Mouse (Mus musculus) neural tube, embryonic 14.5 days (tissue): ENCODE results near the gene Dlst. TPM values are rescaled to one million over a fixed set of nuclear protein-coding genes. Genes with fewer than 3 reads are reported as not detected.

ENCODE experiments used
- ATAC-seq: fragments of 200-750 bp; cut with Nextera tagmentation; 2 replicates; pipeline ENCODE4 v1.8.0; 2017; ENCODE audit warnings: low read depth, mild to moderate bottlenecking, moderate TSS enrichment, moderate library complexity
- H3K27ac ChIP-seq: fragments of 300-500 bp; sonication (generic); 2 replicates; pipeline ENCODE4 v1.5.1; 2014; ENCODE audit warnings: low read depth, mild to moderate bottlenecking, control low read depth, low read length, moderate library complexity, mixed read lengths
- H3K27me3 ChIP-seq: fragments of 300-500 bp; sonication (generic); 2 replicates; pipeline ENCODE4 v1.6.1; 2014; ENCODE audit warnings: low read length; ENCODE audit not compliant: control insufficient read depth, insufficient read depth
- H3K36me3 ChIP-seq: fragments of 300-500 bp; sonication (generic); 2 replicates; pipeline ENCODE4 v1.6.1; 2014; ENCODE audit warnings: low read length, mixed read lengths; ENCODE audit not compliant: control insufficient read depth, insufficient read depth
- H3K4me1 ChIP-seq: fragments of 300-500 bp; sonication (generic); 2 replicates; pipeline ENCODE4 v1.6.1; 2014; ENCODE audit warnings: low read length; ENCODE audit not compliant: control insufficient read depth, insufficient read depth
- H3K4me2 ChIP-seq: fragments of 300-500 bp; sonication (generic); 2 replicates; pipeline ENCODE4 v1.6.1; 2014; ENCODE audit warnings: mild to moderate bottlenecking, low read depth, low read length, control low read depth
- H3K4me3 ChIP-seq: fragments of 300-500 bp; sonication (generic); 2 replicates; pipeline ENCODE4 v1.5.1; 2014; ENCODE audit warnings: low read depth, low read length, control low read depth, mixed read lengths
- H3K9ac ChIP-seq: fragments of 300-500 bp; sonication (generic); replicated peaks from 2 replicates; pipeline ENCODE4 v1.6.1; 2014; ENCODE audit warnings: low read depth, mild to moderate bottlenecking, control low read depth, low read length, mixed read lengths
- H3K9me3 ChIP-seq: fragments of 300-500 bp; sonication (generic); 2 replicates; pipeline ENCODE4 v1.6.1; 2016; ENCODE audit warnings: low read length; ENCODE audit not compliant: control insufficient read depth
- WGBS: fragments of 180-500 bp; shearing (Covaris S2); extraction: QIAGEN DNeasy Blood & Tissue Kit; methylation state at CpG from one replicate; pipeline ENCODE4 v1.1.7; 2014; 5-methylcytosine and 5-hydroxymethylcytosine counted together
- polyA plus RNA-seq: library from polyadenylated mRNA; unstranded; fragments of >200 nt; fragmentation: Nextera tagmentation; extraction: Ambion mirVana; gene quantifications from 2 replicates; pipeline ENCODE4 v1.2.1, GENCODE M21; 2014

Dlst gene
- 103 and 121 TPM in 2 replicates for polyA plus RNA-seq

DNA sequence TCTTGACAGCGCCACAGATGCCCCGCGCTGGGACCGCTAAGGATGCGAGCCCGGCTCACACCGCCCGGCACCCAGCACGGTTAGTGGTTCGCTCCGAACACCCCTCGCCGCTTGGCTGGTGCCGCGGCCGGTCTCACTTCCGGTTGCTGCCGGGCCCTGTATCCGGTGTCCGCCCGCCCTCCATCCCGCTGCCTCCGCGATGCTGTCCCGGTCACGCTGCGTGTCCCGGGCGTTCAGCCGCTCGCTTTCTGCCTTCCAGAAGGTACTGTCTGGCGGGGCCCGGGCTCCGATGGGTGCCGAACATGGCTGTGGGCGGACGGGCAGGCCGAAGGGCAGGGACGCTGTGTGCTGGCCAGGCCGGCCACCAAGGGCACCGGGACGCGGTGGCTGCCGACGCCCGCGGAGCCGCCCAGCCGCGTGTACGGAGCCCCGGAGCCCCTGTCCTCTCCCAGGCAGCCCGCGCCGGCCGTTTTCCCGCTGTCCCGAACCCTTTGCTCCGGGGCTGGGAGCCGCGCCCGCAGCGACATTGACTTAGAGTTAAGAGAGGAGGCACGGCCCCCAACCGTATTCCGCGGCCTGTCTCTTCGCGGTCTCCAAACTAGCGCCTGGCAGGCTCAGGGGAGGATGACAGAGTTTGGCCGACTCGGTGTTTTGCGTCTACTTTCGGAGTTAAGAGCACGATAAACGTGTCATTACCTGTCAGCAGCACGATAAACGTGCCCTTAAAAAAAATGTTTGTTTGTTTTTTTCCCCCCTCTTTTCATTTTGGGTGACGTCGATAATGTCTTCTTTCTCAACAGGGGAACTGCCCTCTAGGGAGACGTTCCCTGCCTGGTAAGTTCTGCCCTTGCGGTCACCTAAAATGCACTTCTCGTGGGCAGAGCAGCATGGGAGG, at the start of gene Dlst, which contains the start of gene Prox2:
Gene Dlst, plus strand, starts transcription at position 136 of the 895 bp plus-strand sequence.
Gene Prox2, minus strand, starts transcription at position 62 of the 895 bp plus-strand sequence.
- Histone ChIP-seq H3K9ac (peak within 1 kb of the TSS; percentile 94), H3K27ac (peak within 1 kb of the TSS; percentile 82), H3K9me3 (no peaks in the 10 kb centered on the region), H3K4me1 (peaks cover 20% of the 10 kb centered on the region), H3K36me3 (0 out of 2 replicates have a peak, but pooled peaks cover 6% of the 10 kb centered on the region), H3K27me3 (no peaks in the 10 kb centered on the region), H3K4me2 (peak within 1 kb of the TSS; percentile 88), H3K4me3 (peak within 1 kb of the TSS; percentile 99)
- ATAC-seq: peak; percentile 98
- under 1% methylated on average over 80 of the region's 83 CpGs for WGBS

DNA sequence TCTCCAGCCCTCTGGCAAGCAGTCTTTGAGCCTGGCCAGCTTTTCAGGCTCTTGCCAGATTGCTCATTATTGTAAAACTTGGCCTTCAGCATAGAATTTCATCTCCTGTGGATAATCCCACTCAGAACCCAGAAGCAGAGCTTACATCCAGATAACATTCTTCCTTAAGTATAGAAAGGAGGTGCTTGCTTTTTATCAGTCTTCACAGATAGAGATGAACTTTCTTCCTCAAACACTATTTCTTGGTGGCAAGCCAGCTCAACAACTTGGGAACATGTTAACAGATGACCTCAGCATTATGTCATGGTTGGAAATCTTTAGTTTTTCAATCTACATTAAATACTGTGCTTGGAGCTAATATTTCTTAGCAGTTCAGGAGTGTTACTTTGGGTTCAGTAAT, 39.6 kb upstream of the Dlst start:
- no peaks in the 10 kb centered on the region for H3K4me1 ChIP-seq
- H3K9ac ChIP-seq: no peak overlapping the region
- no peak for ATAC-seq
- H3K4me3 ChIP-seq: no peak overlapping the region
- no peaks in the 10 kb centered on the region for H3K9me3 ChIP-seq
- no peak overlapping the region for H3K27ac ChIP-seq
- no peaks in the 10 kb centered on the region for H3K27me3 ChIP-seq
- H3K4me2 ChIP-seq: no peak overlapping the region
- H3K36me3 ChIP-seq: peaks cover 41% of the 10 kb centered on the region

DNA sequence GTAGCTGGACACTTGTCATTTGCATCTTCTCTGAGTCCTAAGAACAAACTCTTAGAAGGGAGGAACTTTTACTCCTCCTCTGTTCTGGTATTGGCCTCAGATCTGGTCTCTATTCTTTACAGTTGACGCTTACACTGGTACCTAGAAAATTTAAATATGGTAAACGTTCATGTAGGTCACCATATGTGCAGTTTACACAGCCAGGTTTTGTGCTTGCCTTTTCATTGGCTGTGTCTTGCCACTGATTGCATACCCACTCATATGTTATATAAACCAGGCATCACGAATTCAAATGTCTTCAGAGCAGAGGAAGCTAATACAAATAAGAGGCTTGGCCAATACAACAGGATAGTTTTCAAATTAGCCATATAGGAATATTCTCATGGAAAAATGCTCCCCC, 33.5 kb upstream of the Dlst start:
- Histone ChIP-seq H3K4me1 (no peaks in the 10 kb centered on the region), H3K27me3 (no peaks in the 10 kb centered on the region), H3K27ac (no peak overlapping the region), H3K9ac (no peak overlapping the region), H3K9me3 (no peaks in the 10 kb centered on the region), H3K36me3 (peaks cover 16% of the 10 kb centered on the region), H3K4me2 (no peak overlapping the region), H3K4me3 (no peak overlapping the region)
- ATAC-seq: no peak
- whole genome bisulfite sequencing: 90% methylated on average over 3 of the region's 3 CpGs

- 96% methylated on average over 2 of the region's 2 CpGs for WGBS
- no peak overlapping the region for H3K4me3 ChIP-seq
- H3K9ac ChIP-seq: no peak overlapping the region
These were observed 26.4 kb upstream of the Dlst start for GRCm38 (mm10) chr12:85084257-85084656.

GRCm38 (mm10) chr12:85084941-85085340, 25.7 kb upstream of the Dlst start:
- Histone ChIP-seq H3K27me3 (no peaks in the 10 kb centered on the region), H3K4me3 (no peak overlapping the region), H3K9ac (no peak overlapping the region), H3K4me2 (no peak overlapping the region), H3K4me1 (no peaks in the 10 kb centered on the region), H3K27ac (no peak overlapping the region), H3K36me3 (no peaks in the 10 kb centered on the region; the same call in 1 of the 2 replicates), H3K9me3 (no peaks in the 10 kb centered on the region)
- ATAC-seq: no peak
- 94% methylated on average over 4 of the region's 4 CpGs for WGBS

More at GRCm38 (mm10) chr12:85084257-85084656, 26.4 kb upstream of the Dlst start:
- Histone ChIP-seq H3K4me1 (no peaks in the 10 kb centered on the region), H3K27me3 (no peaks in the 10 kb centered on the region), H3K4me2 (no peak overlapping the region), H3K27ac (no peak overlapping the region), H3K9me3 (no peaks in the 10 kb centered on the region), H3K36me3 (no peaks in the 10 kb centered on the region; the same call in 1 of the 2 replicates)
- ATAC-seq: no peak

DNA sequence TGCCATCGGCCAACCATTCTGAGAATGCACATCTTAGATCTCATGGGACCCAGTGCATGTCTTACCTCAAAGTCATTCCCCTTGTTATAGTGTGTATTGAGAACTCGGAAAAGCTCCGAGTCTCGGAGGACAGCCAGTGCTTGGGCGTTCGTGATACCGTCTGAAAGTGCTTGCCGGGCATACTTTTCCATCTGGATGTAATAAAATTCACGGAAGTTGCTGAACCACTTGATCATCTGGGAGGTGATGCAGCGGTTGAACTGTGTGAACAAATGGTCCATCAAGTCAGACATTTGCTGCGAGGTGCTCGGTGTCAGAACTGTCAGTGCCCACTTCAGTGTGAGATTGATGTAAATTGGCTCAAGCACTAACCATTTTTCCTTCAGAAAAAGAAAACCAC, 22.8 kb upstream of the Dlst start:
- no peak overlapping the region for H3K4me3 ChIP-seq
- no peaks in the 10 kb centered on the region; the same call in 1 of the 2 replicates for H3K36me3 ChIP-seq
- H3K27me3 ChIP-seq: no peaks in the 10 kb centered on the region
- 81% methylated on average over 12 of the region's 12 CpGs for WGBS
- H3K4me2 ChIP-seq: no peak overlapping the region
- no peak overlapping the region for H3K9ac ChIP-seq
- no peaks in the 10 kb centered on the region for H3K9me3 ChIP-seq
- H3K4me1 ChIP-seq: no peaks in the 10 kb centered on the region
- H3K27ac ChIP-seq: no peak overlapping the region
- no peak for ATAC-seq

- Histone ChIP-seq H3K9ac (no peak overlapping the region), H3K4me3 (no peak overlapping the region), H3K27me3 (no peaks in the 10 kb centered on the region), H3K9me3 (no peaks in the 10 kb centered on the region), H3K4me2 (no peak overlapping the region), H3K27ac (no peak overlapping the region), H3K36me3 (no peaks in the 10 kb centered on the region; the same call in 1 of the 2 replicates), H3K4me1 (0 out of 2 replicates have a peak, but pooled peaks cover 3% of the 10 kb centered on the region)
- no peak for ATAC-seq
- 92% methylated on average over 3 of the region's 3 CpGs for WGBS
These were observed 19.4 kb upstream of the Dlst start for GRCm38 (mm10) chr12:85091190-85091589.

DNA sequence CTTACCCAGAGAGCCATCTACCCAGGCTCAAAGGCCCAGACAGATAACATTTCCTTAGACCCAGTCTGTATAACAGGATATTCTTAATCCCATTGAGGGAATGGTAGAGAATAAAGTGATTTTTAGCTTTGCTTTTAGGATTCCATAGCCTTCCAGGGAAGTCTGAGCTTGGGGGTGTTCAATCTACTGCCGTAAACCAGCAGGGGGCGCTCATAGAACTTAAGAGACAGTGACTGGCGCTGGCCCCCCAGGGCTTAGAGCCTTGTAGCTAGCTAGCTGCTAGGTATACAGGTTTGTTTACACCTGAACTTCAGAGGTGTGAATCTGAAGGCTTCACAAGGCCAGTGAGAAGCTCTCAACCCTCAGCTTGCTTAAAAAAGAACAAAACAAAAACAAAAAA, 18.4 kb upstream of the Dlst start:
- Histone ChIP-seq H3K9ac (no peak overlapping the region), H3K27ac (no peak overlapping the region), H3K4me2 (no peak overlapping the region), H3K4me3 (no peak overlapping the region), H3K9me3 (no peaks in the 10 kb centered on the region), H3K36me3 (no peaks in the 10 kb centered on the region; the same call in 1 of the 2 replicates), H3K27me3 (no peaks in the 10 kb centered on the region), H3K4me1 (0 out of 2 replicates have a peak, but pooled peaks cover 3% of the 10 kb centered on the region)
- WGBS: 13% methylated on average over 3 of the region's 3 CpGs
- peak; percentile 44; the same call in 1 of the 2 replicates for ATAC-seq

- Histone ChIP-seq H3K27me3 (no peaks in the 10 kb centered on the region), H3K4me2 (no peak overlapping the region), H3K27ac (no peak overlapping the region), H3K9ac (no peak overlapping the region), H3K4me1 (0 out of 2 replicates have a peak, but pooled peaks cover 3% of the 10 kb centered on the region), H3K36me3 (no peaks in the 10 kb centered on the region), H3K9me3 (no peaks in the 10 kb centered on the region), H3K4me3 (no peak overlapping the region)
- no peak for ATAC-seq
- WGBS: 38% methylated on average over 14 of the region's 14 CpGs
These were observed 16.6 kb upstream of the Dlst start for GRCm38 (mm10) chr12:85094010-85094409.
